Mouse (Mus musculus) activated CD4-positive, CD25-positive, alpha-beta regulatory T cell, adult 4 months (primary cell): ENCODE data around the gene Larp1. TPM values are rescaled to one million over a fixed set of nuclear protein-coding genes. Genes with fewer than 3 reads are reported as not detected.
A peak's percentile ranks its signal among the peaks of the same experiment; 100 is the strongest.

ENCODE experiments used
- ATAC-seq: one replicate; pipeline ENCODE4 v1.8.0; 2017
- polyA plus RNA-seq, 2 experiments: library from polyadenylated mRNA; unstranded; fragments of 100-300 nt; shearing (Covaris generic); gene quantifications; one replicate each; pipeline ENCODE4 v1.2.1; 2017

The Larp1 gene
- polyA plus RNA-seq, 2 experiments from 2014 or later, result 20.0 to 26.8 TPM

DNA sequence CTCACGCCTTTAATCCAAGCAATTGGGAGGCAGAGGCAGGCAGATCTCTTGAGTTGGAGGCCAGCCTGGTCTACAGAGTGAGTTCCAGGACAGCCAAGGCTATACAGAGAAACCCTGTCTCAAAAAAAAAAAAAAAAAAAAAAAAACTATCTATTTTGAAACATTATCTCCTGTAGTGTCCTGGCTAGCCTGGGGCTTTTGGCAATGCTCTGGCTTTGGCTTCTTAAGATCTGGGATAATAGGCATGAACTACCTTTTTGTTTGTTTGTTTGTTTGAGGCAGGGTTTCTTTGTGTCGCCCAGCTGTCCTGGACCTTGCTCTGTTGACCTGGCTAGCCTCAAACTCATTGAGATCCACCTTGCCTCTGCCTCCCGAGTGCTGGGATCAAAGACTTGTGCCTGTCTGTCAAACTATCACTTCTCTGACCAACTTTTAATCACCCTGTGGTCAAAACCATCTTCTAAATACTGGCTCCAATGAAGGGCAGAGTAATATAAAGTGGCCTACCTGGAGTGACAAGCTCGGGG lies 92.4 kb downstream of the Larp1 start:
- ATAC-seq, result no peak

DNA sequence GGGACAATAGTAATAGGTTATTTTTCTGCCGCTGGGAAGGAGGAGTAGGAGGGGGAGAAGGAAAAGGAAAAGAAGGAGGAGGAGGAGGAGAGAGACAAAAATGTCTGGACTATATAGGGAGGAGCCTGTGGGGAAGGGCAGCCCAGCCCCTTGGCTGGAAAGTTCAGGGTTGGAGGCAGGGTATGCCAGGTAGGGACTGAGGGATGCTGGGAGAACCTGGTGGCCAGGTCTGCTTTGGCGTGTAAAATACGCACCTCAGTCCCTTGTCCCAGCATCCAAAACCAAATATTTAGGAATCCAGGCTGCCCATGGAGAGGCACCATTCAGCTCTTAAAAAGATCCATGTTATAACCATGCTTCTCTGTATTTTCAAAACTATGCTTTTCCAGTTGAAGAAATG lies 93.3 kb downstream of the Larp1 start:
- ATAC-seq, result no peak

DNA sequence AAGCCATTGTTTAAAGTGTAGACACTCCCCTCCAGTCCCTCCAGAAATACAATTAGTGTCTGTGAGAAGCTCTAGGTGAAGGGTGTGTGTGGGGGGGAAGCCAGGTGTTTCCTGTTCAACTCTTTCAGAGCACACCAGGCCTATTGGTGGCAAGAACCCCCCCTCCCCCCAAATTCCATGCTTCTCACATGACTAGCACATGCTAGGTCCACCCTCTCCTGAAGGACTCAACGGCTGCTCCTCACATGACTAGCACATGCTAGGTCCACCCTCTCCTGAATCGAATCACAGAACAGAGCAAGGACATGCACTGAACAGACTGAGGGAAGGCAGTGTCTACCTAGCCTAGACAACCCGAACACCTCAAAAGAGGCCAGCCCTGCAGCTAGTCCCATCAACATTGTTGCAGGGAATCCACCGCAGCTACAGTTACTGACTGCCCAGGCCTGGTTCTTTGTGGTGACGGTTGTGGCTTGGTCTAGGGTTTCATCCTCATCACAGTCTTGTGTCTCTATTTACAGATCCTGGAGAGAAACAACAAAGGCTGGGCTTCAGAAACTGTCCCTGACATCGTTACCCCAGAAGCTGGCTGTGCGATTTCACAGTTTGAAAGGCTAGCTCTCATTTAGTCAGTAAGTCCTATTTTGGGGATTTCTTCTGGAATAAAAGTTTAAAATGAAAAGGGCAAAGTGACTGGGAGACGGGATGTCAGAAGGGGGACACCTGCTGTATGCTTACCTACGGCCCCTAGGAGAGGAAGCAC lies 93.9 kb downstream of the Larp1 start:
- no peak for ATAC-seq

DNA sequence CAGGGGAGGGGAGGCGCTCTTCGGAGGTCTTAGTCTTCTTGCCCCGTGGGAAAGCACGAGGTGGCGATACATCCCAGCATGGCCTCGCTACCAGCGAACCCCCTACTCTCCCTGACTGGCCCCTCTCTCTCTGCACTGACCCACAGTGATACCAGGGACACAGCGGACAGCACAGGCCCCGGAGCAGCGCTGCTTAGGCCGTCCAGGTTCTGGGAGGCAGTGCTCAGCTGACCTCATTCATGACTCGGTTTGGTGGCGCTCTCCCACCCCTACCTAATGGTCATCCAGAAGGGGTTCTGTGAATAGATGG lies 94.4 kb downstream of the Larp1 start:
- ATAC-seq, result no peak

DNA sequence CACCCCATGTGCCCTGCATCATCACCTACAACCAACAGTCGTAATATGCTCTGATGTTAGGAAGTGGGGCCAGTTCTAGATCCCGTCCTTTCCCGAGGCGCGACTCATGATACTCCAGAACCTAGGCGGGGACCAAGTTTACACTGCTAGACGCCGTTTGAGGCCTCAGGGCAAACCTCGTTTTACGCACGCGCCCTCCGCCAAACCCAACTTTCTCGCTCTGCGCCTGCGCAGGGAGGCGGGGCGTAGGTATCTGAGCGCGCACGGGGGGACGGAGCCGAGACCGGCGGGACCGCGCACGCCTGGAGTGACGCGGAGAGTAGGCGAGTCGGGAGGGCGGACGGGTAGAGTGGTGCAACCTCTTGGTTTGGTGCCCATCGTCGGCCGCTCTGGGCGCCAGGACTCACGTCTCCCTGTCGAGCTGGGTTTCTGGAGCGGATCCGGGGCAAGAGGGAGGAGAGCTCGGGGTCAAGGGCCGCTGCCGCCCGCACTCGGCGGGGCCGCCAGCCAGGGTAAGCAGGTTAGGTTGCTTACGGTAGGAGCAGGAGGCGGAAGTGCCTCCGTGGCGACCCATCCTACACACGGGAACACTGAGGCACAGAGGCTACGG lies 94.9 kb downstream of the Larp1 start, which contains the start of gene Cnot8:
Gene Cnot8 (plus strand): TSS at position 457 of the 610 bp plus-strand sequence.
- ATAC-seq, result peak; percentile 91

DNA sequence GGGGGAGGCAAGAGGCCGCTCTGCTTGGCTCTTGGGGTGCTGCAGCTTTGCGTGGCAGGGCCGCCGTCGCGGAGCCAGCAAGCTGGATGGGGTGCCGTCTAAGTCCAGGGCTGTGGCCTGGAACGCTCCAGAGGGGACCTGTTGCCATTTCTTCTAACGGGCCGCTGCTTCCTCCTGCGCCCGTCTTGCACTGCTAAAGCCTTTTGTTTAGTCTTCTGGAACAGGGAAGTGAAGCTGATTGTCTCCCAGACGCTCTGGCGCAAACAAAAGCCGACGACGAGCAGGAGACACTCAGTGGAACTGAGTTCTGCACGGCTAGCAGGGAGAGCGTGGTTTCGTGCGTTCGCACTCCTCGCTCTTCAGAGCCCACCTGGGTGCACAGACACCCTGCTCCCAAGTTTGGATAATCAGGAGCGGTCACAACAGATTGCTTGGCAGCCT lies 95.5 kb downstream of the Larp1 start:
- ATAC-seq, result no peak

DNA sequence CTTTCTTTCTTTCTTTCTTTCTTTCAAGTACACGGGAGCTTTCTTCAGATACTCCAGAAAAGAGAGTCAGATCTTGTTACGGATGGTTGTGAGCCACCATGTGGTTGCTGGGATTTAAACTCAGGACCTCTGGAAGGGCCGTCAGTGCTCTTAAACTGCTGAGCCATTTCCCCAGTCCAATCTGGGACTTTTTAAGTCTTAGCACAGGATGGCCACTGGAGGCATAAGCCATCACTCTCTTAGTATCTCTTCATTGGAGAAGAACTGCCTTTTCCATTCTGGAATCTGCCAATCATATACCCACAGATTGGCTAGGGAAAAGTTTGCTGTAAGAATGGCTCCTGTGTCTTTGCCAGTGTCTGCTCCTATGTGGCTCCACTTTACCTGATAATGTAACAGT lies 98.1 kb downstream of the Larp1 start:
- ATAC-seq, result no peak

DNA sequence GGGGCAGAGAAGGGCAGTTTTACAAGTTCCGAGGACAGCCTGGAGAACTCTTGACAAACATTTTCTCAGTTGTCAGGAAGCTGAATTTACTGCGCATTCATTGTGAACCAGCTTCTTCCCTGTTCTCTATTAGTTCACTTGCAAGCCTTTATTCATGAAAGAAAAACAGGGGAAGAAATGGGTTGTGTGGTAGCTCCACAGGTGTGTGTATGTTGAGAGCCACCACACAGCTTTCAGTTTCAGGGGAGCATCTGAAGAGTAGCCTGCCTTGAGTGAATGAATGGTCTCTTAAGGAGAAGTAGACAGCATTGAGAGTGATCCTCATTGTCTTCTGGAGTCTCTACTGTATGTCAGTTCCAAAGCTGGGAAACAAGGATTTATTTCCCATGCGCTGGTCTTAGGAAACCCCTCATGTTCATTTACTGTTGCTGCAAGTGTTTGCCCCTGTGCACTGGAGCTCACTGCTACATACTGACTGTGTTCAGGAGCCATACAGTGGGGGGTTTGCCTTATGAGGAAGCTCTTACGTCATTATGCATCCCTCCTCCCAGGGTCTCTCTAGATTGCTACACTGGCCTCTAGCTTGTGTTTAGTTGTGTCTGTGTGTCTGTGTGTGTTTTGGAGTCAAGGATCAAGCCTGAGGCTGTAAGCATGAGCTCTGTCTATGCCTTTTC lies 98.9 kb downstream of the Larp1 start:
- no peak for ATAC-seq

Other genes with a start within 250 kb of the Larp1 start
- 1 to 10 TPM; 5.4 to 7.7 TPM for gene Sap30l, start 207.4 kb upstream of the Larp1 start, polyA plus RNA-seq
- not detected for gene Hand1, start 176.2 kb upstream of the Larp1 start, polyA plus RNA-seq
- under 1 TPM in 1 of 2 experiments, not detected in 1; 0.22 TPM for gene Gm12248, start 84.1 kb downstream of the Larp1 start, polyA plus RNA-seq
- gene Cnot8, start 95.1 kb downstream of the Larp1 start, polyA plus RNA-seq, result 10 to 100 TPM; 76.7 to 88.9 TPM
- gene Gemin5, start 159.5 kb downstream of the Larp1 start, polyA plus RNA-seq, result 1 to 10 TPM; 4.9 to 6.3 TPM
- gene Mrpl22, start 162.6 kb downstream of the Larp1 start, polyA plus RNA-seq, result 10 to 100 TPM; 63.7 to 66.7 TPM
- 100 to 1,000 TPM; 396 to 413 TPM for gene Igtp, start 190.5 kb downstream of the Larp1 start, polyA plus RNA-seq
- gene Irgm2, start 190.6 kb downstream of the Larp1 start, polyA plus RNA-seq, result 10 to 100 TPM; 52.8 to 55.5 TPM